Mouse (Mus musculus): ENCODE measurements around the gene Lenep. TPM values are rescaled to one million over a fixed set of nuclear protein-coding genes. Genes with fewer than 3 reads are reported as not detected.

Gene Lenep
- total RNA-seq, 1 experiment from 2014 or later, result not detected

GRCm38 (mm10) chr3:89391663-89392511 lies 10.7 kb downstream of the Lenep start:
- DNase-seq, result peak; percentile 90

DNA sequence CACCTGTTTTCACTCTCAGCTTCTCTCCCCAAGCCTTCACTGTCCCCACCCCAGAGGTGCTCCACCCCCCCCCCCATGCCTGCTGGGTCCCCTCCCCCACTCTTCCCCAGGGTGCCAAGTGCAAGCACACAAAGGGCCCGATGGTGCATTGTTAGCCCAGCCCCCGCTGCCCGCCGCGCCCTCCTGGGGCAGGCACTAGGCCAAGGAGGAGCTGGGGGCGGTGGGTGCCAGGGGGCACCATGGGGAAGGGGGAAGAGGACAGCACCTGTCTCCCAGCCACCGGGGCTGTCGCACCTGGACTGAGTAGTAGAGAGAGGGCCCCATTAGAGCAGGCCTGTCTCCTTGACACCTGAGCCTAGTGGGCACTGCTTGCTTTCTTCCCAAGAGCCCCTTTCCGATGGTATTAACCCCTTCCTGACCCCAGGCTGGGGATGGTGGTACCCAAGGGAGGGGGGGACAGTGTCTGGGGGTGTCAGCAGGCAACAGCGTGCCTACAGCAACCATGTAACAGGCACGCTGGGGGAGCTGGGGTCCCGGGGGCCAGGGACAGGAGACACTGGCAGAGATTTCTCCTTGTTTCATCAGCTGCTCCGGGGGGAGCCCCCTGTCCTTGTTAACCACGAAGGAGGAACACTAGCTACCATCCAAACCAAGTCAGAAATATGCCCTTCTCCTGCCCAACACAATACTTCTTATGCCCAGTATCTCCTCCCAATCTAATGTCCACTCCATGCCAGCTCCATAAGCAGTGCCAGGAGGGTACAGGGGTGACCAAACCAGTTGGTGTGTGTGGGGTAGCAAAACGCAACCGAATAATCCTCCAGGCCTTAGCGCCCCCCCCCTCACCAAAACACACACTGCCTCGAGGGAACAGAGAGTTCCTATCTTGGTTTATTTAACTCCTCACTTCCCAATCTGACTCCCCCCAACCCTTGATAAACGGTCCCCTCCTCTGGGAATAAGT lies 11.6 kb downstream of the Lenep start:
- DNase-seq, result peak; percentile 69

DNA sequence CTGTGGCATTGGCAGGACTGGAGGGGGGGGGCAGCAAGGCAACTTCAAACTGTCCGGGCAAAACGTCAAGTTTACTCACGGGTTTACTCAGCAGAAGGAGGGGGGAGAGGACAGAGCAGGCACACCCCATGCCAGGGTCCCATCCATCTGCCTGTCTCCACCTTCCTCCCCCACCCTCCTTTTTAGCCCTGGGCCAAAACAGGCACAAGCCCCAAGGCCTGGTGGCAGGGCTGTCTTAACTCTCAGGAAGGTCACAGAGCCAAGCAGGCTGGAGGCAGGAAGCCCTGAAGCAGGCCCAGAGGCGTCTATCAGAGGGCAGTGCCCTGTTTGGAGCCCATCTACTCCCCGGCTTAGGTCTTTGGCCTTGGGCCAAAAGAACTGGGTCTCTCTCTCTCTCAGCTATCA lies 12.5 kb downstream of the Lenep start:
- peak; percentile 86 for DNase-seq

- DNase-seq, result no peak
Measured at GRCm38 (mm10) chr3:89388901-89389740, 13.5 kb downstream of the Lenep start.

- peak; percentile 84 for DNase-seq
Measured at GRCm38 (mm10) chr3:89388134-89388881, 14.3 kb downstream of the Lenep start.

GRCm38 (mm10) chr3:89387632-89388031 lies 15.0 kb downstream of the Lenep start:
- peak; percentile 78 for DNase-seq

DNA sequence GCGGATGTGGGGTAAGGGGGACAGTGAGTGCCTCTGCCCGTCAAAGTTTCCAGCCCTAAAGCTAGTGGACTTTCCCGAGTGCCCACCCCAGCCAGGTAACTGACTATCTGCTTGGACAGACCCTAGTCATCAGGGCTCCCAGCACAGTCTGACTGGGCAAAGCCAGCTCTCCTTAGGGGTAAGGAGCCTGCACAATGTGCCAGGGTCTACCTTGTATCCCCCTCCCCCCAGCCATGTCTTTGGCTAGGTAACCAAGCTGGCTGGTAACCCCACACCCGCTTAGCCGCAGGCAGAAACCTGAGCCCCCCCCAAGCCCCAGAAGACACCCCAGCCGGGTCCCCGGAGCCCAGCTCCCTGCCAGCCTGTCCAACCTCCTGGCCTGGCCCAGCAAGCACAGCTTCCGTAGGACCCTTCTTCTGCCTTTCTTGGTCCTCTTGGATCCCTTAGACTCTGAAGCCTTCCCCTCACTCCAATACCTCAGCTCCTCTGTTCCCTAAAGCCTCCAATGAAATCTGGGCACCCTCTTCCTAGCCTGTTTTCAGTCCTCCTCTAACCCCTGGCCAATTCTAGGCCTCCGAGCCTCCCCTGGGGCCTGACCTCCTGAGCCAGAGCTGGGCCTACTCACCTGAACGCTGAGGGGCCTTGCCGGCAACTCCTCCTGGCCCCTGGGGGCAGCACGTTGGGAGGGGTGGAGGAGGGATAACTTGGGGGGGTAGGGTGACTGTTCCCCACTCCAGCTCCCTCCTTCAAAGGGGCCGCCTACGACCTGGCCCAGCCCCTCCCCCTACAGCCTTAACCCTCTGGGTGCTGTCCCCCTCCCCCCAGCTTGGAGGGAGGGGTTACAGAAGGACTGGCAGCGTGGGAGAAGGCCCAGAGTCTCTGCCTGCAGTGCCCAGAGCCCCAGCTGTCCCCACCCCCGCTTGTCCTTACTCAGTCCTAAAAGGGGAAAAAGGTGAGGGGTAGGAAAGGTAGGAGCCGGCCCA lies 15.9 kb downstream of the Lenep start:
- peak; percentile 57 for DNase-seq

DNA sequence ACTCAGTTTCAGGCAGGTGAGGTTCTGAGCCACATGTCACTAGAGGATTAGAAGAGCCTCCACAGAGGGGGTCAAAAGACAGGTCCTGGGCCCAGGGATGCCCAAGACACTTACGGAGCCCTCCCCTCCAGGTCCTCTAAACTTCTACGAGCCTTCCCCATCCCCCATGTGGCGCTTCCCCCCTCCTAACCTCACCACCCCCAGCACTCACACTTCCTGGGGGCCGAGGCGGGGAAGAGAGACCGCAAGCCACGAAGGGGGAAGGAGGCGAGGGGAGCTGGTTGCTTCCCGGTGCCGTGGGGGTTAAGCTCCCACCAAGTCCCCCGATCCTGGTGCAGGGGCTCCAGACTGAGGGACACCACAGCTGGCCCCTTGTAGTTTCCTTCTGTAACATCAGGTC lies 17.1 kb downstream of the Lenep start:
- no peak for DNase-seq

DNA sequence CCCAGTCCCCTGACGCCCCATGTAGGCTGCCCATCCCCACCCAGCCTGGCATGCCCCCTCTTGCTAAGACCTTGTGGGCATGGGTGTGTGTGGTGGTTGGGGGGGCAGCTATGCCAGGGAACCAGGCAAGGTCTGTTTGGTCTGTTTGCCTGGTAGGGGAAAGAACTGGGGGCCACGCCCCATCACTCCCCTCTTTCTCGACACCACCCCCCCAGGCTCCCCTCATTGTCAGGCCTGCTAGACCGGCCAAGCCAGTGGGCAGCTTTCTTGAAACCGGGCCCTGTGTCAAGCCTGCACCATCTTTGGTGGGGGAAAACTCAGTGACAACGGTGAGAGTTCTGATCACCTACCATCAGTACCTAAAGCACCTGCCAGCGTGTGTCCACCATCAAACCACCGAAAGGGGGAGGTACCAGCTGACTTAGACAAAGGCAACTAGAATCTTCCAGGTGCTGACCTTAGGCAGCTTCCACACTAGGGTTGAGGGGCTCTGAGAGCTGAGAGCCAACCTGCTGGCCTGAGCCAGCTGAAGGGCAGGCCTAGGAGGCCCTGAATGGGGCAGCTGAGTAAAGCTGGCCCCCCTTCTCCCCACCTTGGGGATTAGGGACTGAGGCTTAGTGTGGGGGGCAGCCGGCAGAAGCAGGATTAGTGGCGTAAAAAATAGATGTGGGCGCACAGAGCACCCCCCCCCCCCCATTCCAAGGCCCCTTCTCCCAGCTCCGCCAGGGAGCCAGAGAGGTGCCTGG lies 18.1 kb downstream of the Lenep start:
- no peak for DNase-seq

- no peak for DNase-seq
Measured at GRCm38 (mm10) chr3:89383651-89384255, 18.8 kb downstream of the Lenep start.

DNA sequence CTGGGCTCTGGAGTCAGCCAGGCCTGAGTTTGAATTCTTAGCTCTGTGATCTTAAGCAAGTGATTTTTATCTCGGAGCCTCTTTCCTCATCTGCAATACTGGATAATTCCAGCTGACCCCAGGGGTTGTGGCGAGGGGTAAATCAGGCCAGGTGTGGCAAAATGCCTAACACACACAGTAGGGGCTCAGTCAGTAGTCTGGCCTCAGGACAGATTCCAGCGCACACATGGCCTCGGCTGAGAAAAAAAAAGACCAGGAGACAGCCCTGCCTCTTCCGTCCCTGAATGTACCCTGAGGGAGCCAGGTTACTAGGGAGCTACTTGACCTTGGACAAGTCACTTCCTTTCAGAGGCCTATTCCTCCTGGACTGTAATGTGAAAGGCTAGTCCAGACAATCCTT lies 19.6 kb downstream of the Lenep start:
- no peak for DNase-seq

GRCm38 (mm10) chr3:89382033-89382882 lies 20.3 kb downstream of the Lenep start:
- DNase-seq, result no peak

DNA sequence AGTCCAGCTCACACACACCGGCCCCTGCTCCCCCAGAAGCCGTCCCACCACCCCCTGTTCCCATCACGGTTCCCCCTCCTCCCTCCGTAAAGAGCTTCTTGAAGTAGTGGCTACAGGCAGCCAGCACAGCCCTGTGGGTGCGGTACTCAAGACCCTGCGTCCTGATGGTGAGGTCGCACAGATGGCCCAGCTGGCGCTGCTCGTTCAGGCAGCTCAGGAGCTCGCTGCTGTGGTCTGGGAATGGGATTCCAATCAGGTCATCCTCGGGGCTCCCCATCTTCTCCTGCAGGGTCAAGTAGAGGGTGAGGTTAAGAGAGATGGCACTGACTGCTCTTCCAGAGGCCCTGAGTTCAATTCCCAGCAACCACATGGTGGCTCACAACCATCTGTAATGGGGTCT lies 21.4 kb downstream of the Lenep start:
- no peak for DNase-seq

GRCm38 (mm10) chr3:89380711-89381110 lies 21.9 kb downstream of the Lenep start:
- no peak for DNase-seq

GRCm38 (mm10) chr3:89380291-89380690 lies 22.3 kb downstream of the Lenep start:
- DNase-seq, result no peak

- DNase-seq, result peak; percentile 66
Measured at GRCm38 (mm10) chr3:89379388-89380131, 23.0 kb downstream of the Lenep start.

Data from adrenal gland, postnatal 14 days (tissue).